12 mouse cellular contexts compared by ENCODE assay signal in the genomic region with DNA sequence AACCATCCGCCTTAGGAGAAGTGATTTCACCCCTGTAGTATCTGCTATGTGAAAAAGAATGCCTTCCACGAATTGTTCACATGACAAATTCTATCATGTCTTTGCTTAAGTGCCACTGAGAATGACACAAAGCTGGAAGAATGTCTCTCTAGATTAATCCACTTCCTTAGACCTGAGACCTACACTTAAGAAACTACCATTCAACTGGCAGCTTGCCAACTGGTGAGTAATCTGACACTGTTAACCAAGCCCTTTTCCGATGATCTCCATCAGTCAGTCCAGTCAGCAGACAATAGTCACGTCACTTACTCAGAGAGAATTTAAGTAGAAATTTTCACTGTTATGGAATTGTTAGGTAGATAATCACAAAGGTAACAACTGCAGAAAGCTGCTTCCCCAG.
A peak's percentile ranks its signal among the peaks of the same experiment; 100 is the strongest.
DNase-seq lines count a peak whose midpoint lies in the region; ATAC-seq and TF ChIP-seq lines count a peak whose summit lies in the region.
"Had no signal": no experiment of that assay in that cellular context is flagged by ENCODE, and none has a peak within 500 bp of the region (broad histone marks: within the 10 kb centered on the region; RNA-seq: fewer than 3 reads in every experiment).

No protein-coding gene starts in this region.

- no peak overlapping the region for H3K4me3 ChIP-seq in heart, embryonic 15.5 days
- no peak overlapping the region for H3K4me3 ChIP-seq in lung, embryonic 14.5 days (ENCODE audit: low read depth, low read length)
- H3K4me3 ChIP-seq: hindbrain, embryonic 10.5 days; limb, embryonic 12.5 days; midbrain, embryonic 12.5 days had no signal

- 0 out of 2 replicates have a peak, but pooled peaks have one; percentile 35 for ATAC-seq in heart, embryonic 15.5 days (replicated peaks; ENCODE audit: insufficient number of reproducible peaks, insufficient read depth, low FRiP score, low read depth)
- peak; percentile 60 for ATAC-seq in lung, embryonic 14.5 days (ENCODE audit: insufficient read depth)

- no peaks in the 10 kb centered on the region for H3K27me3 ChIP-seq in heart, embryonic 15.5 days
- H3K27me3 ChIP-seq in lung, embryonic 14.5 days (ENCODE audit: insufficient read depth, low read length) = no peaks in the 10 kb centered on the region
- H3K27me3 ChIP-seq: limb, embryonic 12.5 days; midbrain, embryonic 12.5 days had no signal

- H3K4me2 ChIP-seq in heart, embryonic 15.5 days = no peak overlapping the region
- no peak overlapping the region for H3K4me2 ChIP-seq in lung, embryonic 14.5 days
- H3K4me2 ChIP-seq: limb, embryonic 12.5 days; midbrain, embryonic 12.5 days had no signal

- WGBS in heart, embryonic 15.5 days = 19% methylated on average over 4 of the region's 4 CpGs
- WGBS in lung, embryonic 14.5 days = 16% methylated on average over 4 of the region's 4 CpGs

- H3K9me3 ChIP-seq in heart, embryonic 15.5 days (replicated peaks) = no peaks in the 10 kb centered on the region
- H3K9me3 ChIP-seq in lung, embryonic 14.5 days (ENCODE audit: low read depth, low read length) = no peaks in the 10 kb centered on the region
- H3K9me3 ChIP-seq: hindbrain, embryonic 10.5 days; limb, embryonic 12.5 days; midbrain, embryonic 12.5 days had no signal

- no peak overlapping the region for H3K9ac ChIP-seq in heart, embryonic 15.5 days
- H3K9ac ChIP-seq in lung, embryonic 14.5 days = no peak overlapping the region
- H3K9ac ChIP-seq: limb, embryonic 12.5 days; midbrain, embryonic 12.5 days had no signal

- no peaks in the 10 kb centered on the region for H3K4me1 ChIP-seq in heart, embryonic 15.5 days (replicated peaks)
- H3K4me1 ChIP-seq in lung, embryonic 14.5 days (ENCODE audit: insufficient read depth) = no peaks in the 10 kb centered on the region
- H3K4me1 ChIP-seq: hindbrain, embryonic 10.5 days; limb, embryonic 12.5 days; midbrain, embryonic 12.5 days had no signal

- intact Hi-C loops in heart, postnatal 36 days (cut with DNase I) = no loop called here

- no peaks in the 10 kb centered on the region for H3K36me3 ChIP-seq in heart, embryonic 15.5 days
- H3K36me3 ChIP-seq in lung, embryonic 14.5 days (ENCODE audit: insufficient read depth) = no peaks in the 10 kb centered on the region
- H3K36me3 ChIP-seq: hindbrain, embryonic 10.5 days; limb, embryonic 12.5 days; midbrain, embryonic 12.5 days had no signal

- TF ChIP-seq CTCF in lung, embryonic 14.5 days (IDR thresholded peaks at IDR 0.05; ENCODE audit: low read depth) = no peak

- no peak overlapping the region for H3K27ac ChIP-seq in heart, embryonic 15.5 days
- no peak overlapping the region for H3K27ac ChIP-seq in lung, embryonic 14.5 days (ENCODE audit: low read depth)
- H3K27ac ChIP-seq: hindbrain, embryonic 10.5 days; limb, embryonic 12.5 days; midbrain, embryonic 12.5 days had no signal

- peak; percentile 2 for DNase-seq in adrenal gland, postnatal 25 days
- DNase-seq in adrenal gland, postnatal 4 days (ENCODE audit: low spot score in 2 of 2) = no peak
- no peak for DNase-seq in heart, postnatal 36 days
- DNase-seq in lung, embryonic 14.5 days = peak; percentile 70
- DNase-seq in lung, postnatal 4 days = no peak
- peak; percentile 61 for DNase-seq in MN1 (ENCODE audit: low spot score)
- DNase-seq in thymus, postnatal 10 days (ENCODE audit: low spot score in 2 of 2) = no peak
- DNase-seq: spleen, adult 18-20 months had no signal

Comparison
In these comparisons a context has a peak if more than half of its experiments do, and no peak if none do; other contexts are left out.
1. DNase-seq: peak in adrenal gland, postnatal 25 days (single experiment), lung, embryonic 14.5 days (single experiment) and MN1 (single experiment); none in adrenal gland, postnatal 4 days (0 of 2), heart, postnatal 36 days (0 of 2), lung, postnatal 4 days (0 of 2) and thymus, postnatal 10 days (0 of 2).